Mouse (Mus musculus): ENCODE results near the gene Pcsk5.
"Not testable (repeated sequence)": the region's sequence is repeated elsewhere in the genome, so short reads cannot be mapped to it uniquely, and the experiment has no call there.

Gene Pcsk5

DNA sequence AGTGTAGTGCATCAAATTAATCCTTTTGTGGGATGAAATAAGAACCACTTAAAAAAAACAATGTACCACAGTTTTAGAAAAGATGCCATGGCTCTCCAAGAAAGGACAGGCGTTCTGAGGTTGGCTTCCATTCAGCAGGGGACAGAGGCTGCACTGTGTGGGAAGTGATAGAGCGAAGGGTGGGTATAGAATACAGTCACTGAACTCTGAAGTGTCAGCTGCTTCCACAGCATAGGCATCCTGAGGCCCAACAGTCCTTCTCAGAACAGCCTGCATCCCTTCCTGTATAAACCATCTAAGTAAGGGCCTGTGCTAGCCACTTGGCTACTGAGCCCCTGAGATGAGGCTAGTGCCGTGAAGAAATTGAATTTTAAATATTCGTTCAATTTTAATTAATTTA is 271.3 kb downstream of the Pcsk5 start:
- no peak for DNase-seq

DNA sequence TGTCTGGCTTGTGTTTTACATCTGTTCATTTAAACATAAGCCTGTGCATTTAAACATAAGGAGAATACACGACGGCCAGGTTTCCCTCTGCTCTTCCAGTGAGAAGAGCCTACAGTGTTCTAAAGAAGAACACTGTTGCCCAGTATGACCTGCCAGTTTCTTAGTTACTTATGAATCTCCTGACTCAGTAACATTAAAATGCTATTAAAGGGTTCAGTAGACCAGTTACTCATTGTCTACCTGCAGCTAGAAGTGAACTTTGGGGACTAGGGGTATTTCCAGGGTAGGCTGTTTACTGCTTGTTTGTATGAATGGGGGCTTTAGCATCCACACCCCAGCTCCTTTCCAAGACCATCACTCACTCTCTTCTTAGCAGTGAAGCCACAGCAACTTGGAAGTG is 278.7 kb downstream of the Pcsk5 start:
- DNase-seq: no peak

DNA sequence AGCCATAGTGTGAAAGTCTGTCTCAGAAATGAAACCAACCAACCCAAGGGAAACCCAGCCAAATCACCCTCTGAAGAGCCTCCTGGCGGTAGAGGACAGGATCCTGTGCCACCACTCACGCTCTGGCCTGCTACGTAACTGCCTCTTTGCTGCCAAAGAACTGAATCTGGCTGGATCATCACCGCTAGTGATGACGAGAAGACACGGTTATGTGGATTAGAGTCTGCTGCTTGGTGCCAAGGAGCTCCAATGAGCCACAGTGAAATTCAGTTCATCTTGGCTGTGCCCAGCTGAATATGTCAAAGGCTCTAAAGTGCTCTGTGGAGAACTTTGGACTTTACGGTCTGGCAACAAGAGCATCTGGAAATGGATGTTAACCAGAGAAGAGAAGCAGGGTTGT is 282.3 kb downstream of the Pcsk5 start:
- DNase-seq: no peak

DNA sequence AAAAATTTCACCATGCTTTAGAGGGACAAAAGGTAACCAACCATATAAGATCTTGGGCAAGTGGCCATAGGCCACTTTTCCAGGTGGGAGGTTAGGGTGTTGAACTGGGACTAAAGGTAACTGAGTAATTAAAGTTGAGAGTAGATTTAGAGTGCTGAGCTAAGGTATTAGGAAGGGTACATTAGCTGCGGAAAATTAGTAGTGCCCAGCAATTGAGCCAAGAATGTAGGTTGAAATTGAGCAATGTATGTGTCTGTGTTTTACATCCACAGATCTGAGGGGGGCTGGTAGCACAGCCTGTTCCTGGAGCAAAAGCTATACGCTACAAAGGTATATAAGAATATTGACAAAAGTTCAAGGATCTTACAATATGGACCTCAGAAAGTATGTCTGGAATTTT is 282.9 kb downstream of the Pcsk5 start:
- DNase-seq: no peak

DNA sequence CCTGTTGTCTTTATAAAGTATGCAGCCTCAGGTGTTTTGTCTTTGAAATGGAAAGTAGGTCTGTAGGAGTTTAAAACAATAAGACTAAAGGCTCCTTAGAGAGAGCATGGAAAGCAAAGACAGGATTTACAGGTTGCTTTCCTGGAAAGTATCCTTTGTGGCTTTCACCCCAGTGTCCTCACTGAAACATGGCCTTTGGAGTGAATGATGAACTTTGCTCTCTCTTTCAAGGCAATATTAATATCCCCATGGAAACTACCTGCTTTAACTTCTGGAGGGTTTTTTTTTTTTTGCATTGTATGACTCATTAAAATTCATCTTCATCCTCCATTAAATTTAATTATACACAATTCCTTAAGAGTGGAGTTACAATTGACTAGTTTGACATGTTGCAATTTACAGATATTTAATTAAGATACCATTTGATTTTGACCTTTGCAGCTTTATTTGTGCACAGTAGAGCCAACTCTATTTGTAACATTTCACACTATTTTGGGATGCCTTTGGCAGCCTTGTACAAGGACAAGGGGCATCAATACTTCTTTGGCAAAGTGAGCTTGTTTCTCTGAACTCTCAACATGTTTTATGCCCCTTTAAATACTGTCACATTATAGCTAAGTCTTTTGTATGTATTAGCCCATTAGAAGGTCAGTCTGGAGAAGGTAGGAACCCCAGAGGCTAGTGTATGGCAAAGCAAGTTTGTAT is 283.9 kb downstream of the Pcsk5 start:
- DNase-seq: no peak

DNA sequence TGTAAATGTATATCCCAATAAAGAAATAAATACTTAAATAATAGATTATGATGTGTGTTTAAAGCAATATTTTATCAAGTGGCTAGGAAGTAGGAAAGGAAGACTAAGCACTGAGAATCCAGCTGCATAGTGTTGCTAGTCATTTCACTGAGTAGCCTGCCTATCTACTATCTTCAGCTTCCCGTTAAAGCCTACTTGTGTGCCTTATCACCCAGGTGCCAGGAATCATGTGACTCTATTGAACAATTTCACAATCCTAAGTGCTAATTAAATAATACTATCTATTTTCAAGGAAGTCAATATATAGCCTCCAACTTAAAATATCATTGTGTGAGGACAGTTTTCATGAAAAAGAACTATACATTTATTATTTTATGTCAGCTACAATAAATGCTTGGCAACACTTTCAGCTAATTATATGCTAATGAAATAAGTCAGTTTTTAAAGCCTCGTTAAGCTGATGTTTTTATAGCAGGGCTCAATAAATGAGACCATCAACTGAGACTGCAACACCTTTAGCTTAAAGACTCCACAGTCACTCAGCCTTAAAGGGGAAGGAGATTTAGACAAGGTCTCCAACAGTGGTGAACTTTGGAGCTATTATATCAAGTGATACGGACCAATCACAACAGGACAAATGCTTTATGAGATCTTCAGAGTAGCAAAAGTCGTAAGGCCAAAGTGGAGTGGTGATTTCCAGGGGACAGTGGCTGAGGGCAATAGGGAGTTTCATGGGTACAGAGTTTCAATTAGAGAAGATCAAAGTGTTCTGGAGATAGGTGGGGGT is 308.5 kb downstream of the Pcsk5 start:
- no peak for DNase-seq

DNA sequence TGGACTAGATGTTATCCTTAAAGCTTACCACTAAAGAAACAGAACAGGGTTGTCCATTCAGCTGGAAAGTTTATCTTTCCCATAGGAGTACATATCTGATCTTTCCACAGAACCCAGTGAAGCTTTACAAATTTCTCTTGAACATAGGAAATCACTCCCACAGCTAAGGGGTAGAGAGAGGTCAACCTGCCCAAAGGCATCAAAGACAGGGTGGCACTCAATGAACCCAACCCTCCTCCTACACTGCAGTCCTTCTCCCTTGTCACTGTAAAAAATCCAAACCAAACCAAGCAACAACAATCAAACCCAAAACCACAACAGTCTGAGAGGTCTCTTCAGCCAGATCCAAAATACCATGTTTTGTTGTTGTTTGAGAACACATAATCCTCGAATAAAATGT is 311.9 kb downstream of the Pcsk5 start:
- DNase-seq: no peak

DNA sequence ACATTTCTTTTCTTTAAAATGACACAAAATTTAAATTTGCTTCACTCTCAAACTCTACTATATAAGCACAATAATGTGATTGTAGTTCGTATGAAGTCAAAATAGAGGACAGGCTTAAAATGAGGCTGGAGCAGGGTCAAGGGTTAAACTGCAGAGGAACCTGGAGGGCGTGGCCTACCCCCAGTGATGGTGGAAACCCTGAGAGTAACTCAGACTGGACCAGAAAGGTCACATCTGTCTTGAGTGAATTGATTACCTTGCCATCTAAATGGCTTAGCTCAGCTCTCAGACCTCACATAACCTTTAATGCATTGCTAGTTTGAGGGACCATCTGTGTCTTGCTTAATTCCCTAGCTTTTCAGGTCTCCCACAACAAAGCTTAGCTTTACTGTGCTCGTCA is 323.0 kb downstream of the Pcsk5 start:
- no peak for DNase-seq

DNA sequence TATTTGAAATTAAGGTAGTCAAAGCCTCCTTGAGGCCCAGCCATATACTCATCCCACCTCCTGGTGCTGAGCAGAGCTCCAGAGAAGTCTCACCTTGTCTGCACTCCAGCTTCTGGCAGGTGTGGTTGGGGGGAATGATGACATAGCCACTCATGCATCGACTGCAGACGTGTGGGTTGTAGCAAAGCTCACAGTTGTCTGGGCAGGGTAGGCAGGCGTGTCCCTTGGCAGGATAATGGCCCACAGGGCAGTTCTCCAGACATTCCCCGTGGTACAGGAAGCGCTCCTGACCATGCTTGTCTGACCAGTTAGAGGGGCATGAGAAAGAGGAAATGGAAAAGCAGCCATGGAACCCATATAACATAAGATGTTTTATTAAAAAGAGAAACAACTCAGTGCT is 326.1 kb downstream of the Pcsk5 start:
- DNase-seq: no peak

DNA sequence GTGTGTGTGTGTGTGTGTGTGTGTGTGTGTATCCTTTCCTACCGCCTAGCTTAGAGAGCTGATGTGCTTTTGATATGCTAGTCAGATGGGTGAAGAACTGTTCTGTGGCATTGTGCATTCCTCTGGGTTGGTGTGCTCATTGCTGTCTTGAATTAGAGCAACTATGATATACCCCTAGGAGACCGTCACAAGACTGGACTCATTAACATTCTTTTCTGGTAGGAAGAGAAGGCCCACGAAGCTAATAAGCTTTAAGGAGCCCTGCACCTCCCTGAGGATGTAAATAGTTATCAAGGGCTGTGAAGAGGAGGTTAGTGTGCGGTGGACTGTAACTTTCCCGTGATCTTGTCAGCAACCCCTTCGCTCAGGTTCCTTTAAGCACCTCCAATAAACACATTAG is 333.2 kb downstream of the Pcsk5 start:
- DNase-seq: no peak

DNA sequence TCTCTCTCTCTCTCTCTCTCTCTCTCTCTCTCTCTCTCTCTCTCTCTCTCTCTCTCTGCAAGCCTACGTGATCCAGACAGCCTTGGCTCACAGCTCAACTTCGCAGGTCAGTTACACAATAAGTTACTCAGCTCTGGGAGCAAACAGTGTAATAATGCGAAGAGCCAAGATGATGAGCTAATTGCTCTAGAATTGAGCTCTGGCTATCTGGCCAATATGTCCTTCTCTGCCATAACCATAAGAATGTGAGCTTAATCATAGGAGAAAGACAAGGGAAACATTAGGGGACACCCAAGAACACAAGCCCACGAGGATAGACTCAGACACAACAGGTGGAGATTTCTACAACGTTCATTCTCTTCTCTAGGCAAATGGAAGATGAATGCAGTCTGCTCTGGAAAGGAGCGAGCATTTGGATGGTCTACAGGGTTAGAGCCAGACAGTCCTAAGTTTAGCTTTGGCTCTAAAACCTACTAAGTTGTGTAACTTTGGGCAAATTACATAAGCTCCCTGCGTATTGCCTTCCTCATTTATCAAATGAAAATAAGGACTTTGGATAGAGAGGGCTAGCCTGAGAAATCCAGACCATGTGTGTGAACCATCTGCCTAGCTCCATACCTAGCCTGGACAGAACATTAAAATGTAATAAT is 338.7 kb downstream of the Pcsk5 start:
- no peak for DNase-seq

DNA sequence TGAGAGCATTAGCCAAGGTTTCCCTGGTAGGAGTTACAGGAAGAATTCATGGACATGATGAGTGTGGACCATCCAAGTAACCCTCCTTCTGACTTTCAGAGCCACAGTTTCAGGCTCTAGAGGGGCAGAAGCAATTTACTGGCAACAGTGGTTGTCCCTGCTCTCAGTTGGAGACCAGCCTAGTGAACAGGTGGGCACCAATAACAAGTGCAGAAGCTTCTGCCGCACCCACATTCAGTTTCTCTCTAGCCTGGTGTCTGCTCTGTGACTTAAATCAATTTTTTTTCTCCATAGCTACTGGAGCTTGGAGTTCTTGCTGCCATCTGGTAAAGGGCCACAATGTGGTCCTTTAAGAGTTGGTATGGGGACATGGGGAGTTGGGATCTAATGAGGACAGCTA is 341.3 kb downstream of the Pcsk5 start:
- DNase-seq: no peak

DNA sequence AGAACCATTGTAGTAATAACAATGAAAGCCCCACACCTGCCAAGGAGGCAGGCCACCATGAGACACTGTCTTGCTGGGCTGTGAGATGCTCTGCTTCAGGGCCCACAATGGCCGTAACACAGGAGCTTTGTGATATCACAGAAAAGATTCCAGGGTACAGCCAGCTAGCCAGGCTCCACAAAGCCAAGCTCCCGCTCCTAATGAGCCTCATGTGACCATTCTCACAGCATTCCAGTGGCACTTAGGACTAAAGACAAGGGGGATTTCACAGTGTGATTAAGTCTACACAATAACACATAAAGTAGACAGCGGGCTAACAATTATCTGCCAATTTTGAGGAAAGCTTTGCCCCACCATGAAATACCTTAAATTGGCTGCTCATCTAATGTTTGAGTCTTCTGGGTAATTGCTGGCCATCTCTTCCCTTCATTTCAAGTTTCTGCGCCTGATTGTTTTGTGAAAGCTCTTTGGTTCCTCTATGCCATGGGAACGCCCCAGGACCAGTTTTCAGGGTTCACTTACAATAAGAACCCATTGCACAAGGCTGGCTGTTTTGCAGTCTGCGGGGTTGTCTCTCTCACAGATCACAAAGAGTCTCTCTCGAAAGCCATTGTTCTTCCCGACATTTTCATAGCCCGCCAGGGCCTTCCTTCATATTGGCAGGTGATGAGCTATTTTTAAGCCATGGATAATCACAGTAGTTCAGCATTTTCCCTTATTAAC is 345.4 kb downstream of the Pcsk5 start:
- DNase-seq: no peak

DNA sequence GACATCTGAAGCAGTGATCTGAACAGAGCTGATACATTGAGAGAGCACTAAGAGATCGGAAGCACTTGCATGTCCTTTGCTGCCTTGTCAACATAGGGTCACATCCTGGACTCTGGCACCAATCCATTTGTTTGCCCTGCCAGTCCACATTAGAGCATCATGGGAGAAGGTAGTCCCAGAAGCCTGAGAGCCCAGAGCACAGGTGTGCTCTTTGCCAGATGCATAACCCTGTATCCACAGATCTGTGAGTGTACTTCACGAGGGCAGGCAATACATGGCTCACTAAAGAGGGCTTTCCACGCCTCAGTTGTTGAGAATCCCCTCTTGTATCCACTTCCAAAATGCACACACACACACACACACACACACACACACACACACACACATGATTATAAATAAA is 346.1 kb downstream of the Pcsk5 start:
- DNase-seq: no peak

DNA sequence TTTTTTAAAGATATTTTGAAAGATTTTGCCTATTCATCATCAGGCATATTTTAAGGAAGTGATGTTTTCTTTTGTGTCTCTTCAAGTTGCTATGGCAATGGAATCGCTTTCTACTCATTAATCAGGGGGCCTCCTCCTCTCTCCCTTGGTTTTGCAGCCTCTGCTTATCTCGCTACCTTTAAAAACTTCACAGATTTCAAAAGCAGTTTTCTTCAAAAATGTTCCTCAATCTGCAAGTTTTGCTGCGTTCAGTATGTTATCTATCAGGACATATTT is 347.6 kb downstream of the Pcsk5 start:
- no peak for DNase-seq

DNA sequence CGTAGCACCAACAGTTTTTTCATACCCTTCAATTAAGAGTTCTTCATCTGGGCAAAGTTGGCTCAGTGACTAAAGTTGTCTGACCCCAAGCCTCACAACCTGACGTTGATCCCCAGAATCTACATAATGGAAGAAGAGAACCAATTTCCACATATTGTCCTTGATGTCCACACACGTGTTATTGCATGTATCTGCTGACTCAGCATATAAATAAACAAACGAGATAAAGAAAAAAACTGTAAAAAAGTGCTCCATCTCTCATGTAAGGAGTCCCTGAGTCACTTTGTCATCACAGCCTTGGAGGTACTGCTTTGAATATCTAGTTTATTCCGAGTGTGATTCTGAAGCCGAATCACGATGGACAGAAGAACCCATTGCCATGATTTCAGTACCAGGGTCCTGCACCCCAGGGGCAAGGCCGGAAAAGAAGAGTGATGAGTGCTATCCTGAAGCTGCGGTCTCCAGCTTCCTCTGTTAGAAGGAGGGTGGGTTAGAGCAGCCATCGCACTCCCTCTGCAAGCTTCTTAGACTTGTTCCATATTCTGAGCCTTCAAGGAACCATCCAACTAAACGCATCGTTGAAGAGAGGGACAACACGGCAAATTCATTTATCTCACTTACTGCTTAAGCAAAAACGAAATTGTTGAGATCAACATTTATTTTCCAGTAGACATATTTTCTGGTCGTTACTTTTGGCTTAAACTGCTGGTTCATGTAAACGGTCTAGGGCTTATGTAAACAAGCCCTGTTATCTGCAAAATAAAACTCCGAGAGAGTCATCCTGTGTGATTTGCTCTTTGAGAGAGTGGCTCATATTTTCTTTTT is 348.2 kb downstream of the Pcsk5 start:
- DNase-seq: no peak

DNA sequence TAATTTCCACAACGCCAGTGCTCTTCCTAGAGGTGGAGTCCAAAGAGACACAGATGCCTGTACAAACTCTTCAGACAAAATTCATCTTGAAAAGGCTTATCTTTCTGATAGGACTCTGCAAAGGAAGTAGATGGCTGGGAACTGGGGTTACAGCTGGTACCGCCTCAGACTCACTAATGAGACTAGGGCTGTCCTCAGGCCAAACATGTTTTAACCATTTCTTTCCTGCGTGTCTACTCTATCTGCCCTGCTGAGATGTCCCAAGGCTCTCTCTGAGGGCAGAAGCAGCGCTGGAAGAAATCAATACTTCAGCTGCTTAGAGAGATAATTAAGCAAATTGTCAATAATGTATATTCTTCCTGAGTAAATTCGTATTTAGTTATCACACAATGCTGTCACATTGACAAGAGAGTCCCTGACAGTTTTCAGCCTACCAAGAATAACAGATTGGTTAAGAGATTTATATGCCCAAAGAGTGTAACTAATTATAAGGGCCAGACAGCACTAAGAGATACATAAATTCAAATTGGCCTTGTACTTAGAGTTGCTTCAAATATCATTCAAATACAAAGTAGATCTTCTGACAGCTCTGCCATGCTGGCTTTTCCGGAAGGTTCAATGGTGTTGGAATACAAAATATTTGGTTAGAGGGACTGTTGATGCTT is 355.2 kb downstream of the Pcsk5 start:
- DNase-seq: no peak

DNA sequence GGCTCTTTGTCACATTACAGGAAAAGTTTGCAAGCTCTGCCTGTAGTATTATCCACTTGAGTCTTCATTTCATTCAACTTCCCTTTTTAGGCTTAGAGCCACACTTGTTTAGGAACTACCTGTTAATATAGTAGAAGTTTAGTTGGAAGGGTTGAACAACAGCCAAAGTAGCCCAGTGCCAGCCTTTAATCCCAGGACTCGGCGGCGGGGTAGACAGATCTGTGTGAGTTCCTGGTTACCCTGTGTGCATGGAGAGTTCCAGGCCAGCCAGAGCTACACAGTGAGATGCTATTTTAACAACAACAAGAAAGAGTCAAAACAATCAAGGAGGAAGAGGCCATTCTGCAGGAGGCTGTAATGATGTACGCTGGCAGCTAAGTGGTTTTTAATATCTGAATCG is 358.0 kb downstream of the Pcsk5 start:
- no peak for DNase-seq

DNA sequence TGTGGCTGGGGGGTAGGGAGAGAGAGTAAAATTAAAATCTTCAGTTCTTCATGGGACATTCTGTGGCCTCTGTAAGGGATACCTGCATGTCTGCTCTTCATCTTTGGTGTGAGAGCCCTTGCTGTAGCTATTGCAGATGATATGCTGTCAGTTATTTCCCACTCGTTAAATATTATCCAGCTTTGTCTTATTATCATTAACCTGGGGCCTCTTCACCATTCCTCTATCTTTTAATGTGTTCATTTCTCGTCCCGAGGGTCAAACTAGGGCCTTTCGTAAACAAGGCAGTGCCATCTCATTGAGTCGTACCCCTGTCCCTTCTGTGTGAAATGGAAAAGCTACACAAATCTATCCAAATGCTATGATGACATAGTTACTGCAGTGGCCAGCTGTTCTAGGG is 361.4 kb downstream of the Pcsk5 start:
- no peak for DNase-seq

DNA sequence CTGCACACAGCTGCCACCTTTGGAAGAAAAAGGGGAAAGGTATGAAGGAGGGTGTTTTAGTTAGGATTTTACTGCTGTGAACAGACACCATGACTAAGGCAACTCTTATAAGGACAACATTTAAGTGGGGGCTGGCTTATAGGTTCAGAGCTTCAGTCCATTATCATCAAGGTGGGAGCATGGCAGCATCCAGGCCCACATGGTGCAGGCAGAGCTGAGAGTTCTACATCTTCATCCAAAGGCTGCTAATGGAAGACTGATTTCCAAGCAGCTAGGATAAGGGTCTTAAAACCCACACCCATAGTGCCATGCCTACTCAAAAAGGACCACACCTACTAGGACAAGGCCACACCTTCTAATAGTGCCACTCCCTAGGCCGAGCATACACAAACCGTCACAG is 364.3 kb downstream of the Pcsk5 start:
- not testable (repeated sequence) for DNase-seq

DNA sequence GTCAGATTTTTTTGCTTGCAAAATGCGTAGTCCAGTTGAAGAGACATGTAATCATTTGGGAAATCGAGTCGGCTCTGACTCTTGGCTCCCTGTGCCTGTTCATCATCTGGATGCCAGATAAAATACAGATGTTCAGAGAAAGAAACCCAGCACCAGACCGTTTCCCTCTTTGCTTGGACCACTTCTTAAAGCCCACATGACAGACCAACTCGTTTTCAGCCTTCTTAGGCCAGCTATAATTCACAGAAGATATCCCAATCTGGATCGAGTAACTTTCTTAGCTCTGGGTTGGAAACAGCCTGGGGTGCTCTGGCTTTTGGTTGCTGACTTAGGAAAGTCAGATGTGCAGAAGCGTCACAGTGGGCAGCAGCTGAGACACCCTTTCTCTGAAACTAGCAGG is 365.6 kb downstream of the Pcsk5 start:
- DNase-seq: no peak

DNA sequence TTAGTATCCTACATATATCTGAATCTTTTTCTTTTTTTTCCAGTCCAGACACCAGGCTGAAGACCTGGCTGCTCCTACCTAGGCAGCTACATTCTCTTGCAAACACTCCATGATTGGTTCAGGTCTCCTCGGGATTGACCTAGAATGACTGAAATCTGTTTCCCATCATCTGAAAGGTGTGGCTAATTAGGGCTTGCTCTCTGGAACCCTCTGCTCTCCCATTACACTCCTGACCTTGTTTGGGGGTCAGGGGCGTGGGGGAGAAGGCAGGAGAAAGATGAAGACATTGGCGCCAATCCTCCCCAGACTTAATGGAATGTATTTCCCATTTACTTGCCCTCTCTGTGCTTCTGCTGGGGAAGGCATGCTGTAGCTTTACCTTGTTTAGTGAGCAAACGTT is 366.2 kb downstream of the Pcsk5 start:
- DNase-seq: no peak
